Mouse (Mus musculus) brown adipose tissue, adult 24 weeks (tissue): Measurements from ENCODE around the gene Cpsf2. TPM values are rescaled to one million over a fixed set of nuclear protein-coding genes. Genes with fewer than 3 reads are reported as not detected.
"Not testable (repeated sequence)": the region's sequence is repeated elsewhere in the genome, so short reads cannot be mapped to it uniquely, and the experiment has no call there.

ENCODE experiments used
- H3K27ac ChIP-seq: fragments of 200-500 bp; replicated peaks from 2 replicates; pipeline ENCODE4 v1.5.1; 2012; ENCODE audit warnings: low read depth, mild to moderate bottlenecking, low read length
- H3K4me1 ChIP-seq: fragments of 200-500 bp; 2 replicates; pipeline ENCODE4 v1.6.1; 2012; ENCODE audit warnings: low read length, mixed read lengths; ENCODE audit not compliant: control insufficient read depth, insufficient read depth, insufficient read length
- H3K4me3 ChIP-seq: fragments of 200-500 bp; 2 replicates; pipeline ENCODE4 v1.5.1; 2012; ENCODE audit warnings: low read depth, mild to moderate bottlenecking, low read length, moderate library complexity; ENCODE audit not compliant: insufficient read depth
- polyA plus RNA-seq: library from polyadenylated mRNA; stranded (reverse); fragments of >200 nt; gene quantifications from 2 replicates; pipeline ENCODE4 v1.2.4, GENCODE M21; 2012; ENCODE audit not compliant: missing spikeins, insufficient read depth, insufficient read length

Gene Cpsf2
- 12.3 TPM in 2 replicates for polyA plus RNA-seq

DNA sequence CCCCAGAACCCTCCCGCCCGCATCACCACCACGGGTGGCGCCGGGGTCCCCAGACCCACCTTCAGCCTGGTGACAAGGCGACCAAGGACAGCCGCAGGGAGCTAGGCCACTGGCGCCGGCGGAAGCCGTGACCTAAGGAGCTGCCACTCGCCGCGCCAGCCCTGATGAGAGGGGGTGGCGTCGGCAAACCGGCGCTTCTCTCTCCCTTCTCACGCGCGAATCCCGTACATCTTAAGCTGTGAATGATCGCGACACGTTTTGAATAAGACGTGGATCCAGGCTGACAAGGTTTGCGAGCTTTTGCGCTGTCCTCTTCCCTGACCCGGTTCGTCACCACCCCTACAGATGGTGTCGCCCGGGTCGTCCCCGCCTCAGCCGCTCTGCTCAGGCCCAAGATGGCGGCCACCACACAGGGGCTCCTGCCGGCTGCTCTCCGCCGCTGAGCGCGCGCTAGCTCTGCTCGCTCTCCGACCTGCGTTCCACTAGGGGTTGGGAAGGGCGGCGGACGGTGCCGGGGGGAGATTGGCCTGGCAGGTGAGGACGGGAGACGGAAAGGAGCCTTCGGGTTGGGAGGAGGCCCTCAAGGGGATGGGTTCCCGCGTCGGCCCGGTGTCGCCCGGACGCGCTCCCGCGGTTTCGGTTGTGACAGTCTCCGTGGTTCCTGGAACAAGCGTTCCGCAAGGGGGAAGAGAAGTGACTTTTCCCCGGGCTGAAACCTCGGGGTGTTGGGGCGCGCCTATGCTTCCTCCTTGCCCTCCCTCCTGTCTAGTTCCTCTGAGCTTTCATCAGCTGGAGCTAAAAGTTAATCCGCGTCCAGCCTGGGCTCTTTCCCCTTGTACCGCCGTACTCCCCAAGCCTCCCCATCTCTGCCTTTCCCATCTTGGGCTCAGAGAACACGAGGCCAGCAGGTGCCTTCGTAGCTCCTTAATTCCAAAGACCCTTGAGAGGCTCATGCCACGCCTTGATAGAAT is at the start of gene Cpsf2:
Cpsf2 (plus strand) TSS at position 388 of the 971 bp plus-strand sequence.
- H3K27ac ChIP-seq = peak within 1 kb of the TSS; percentile 99
- H3K4me3 ChIP-seq = peak within 1 kb of the TSS; percentile 87
- H3K4me1 ChIP-seq = peaks cover 11% of the 10 kb centered on the region; the same call in 1 of the 2 replicates

DNA sequence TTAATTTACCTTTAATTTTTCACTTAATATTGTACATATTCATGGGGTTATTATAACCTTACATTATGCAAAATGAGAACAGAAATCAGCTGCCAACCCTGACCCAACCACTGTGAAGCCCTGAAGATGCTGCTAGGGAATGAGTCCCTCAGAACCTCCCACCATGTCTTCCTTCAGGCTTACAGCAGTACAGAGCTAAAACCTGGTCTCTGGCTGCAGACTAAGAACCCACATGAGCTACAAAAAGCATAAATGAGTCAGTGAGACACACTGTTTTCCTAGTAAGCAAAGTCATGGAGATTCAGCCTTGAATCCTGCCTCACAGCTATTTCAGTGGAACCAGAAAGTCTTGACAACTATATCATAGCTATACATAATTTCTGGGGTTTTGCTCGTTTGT is 47.4 kb upstream of the Cpsf2 start:
- Histone ChIP-seq H3K4me3 (no peak overlapping the region), H3K4me1 (no peaks in the 10 kb centered on the region), H3K27ac (no peak overlapping the region)

DNA sequence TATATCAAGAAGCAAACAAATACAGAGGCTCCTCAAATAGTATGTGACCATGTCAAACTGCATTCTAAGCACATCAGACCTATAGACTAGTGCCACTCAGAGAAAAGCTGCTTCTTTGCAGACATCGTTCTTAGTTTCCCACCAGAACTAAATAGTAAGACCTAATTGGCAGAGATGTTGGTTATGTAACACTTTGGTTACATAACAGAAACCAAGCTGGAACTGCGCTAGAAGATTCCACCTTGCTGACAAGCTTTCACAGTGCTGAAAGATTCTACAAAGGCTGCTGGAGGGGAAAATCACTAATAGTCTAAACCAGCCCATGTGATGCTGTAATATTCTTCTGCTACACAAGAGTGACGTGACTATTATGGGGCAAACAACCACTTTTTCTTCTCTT is 40.6 kb upstream of the Cpsf2 start:
- Histone ChIP-seq H3K4me1 (no peaks in the 10 kb centered on the region), H3K4me3 (no peak overlapping the region), H3K27ac (no peak overlapping the region; the same call in 1 of the 2 replicates)

DNA sequence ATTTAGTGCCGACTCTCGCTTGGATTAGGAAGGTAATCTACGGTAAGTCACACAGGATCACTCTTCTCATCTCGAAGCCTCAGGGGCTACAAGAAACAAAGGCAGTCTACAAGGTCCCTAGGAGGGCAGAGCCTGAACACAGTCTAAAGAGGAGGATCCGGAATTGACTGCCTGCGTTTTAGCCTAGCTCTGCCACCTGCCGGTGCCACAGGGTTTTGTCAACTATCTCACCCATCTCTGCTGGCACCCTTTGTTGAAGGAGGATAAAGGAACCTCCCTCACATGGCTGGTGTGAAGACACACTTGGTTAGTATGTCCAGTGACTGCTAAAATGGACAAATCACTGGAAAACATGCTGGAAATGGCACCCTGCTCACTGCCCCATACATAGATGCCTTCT is 38.2 kb upstream of the Cpsf2 start:
- Histone ChIP-seq H3K4me1 (no peaks in the 10 kb centered on the region), H3K4me3 (no peak overlapping the region), H3K27ac (no peak overlapping the region)

DNA sequence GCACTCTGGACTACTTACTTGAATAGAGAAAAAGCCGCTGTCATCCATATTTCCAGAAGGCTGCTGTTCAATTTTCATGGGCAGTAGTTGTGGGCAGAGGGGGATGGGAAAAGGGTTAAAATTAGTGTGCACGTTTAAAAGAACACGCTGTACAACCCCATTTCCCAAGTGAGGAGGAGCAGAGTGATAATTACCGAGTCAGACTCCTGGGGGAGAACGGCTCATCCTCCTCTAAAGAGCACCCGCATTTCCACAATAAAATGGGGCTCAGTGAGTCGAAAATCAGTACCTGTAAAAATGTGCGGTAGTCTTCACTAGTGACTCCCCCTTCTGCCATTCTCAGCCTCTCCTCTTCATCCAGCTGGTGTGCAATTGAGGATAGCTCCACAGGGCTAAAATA is 27.8 kb upstream of the Cpsf2 start:
- peaks cover 7% of the 10 kb centered on the region for H3K4me1 ChIP-seq
- H3K27ac ChIP-seq = no peak overlapping the region
- no peak overlapping the region for H3K4me3 ChIP-seq

DNA sequence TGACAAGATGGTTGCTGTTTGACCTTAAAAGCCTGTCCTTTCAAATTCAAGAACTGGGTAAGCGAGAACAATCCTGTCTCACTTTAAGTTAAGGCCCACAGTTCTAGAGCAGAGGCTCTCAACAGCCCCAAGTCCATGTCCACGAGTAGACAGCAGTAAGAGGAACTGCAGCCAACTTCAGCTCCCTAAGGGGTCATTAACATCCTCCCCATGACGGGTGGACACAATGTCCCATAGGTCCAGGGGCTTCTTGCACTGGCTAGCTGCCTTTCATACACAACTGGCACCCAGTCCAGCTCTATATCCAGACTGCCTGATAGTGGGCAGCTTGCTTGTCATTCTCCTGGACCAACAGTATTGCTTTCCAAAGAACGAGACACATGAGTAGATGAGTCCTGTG is 27.0 kb upstream of the Cpsf2 start:
- H3K4me3 ChIP-seq = no peak overlapping the region
- peaks cover 7% of the 10 kb centered on the region for H3K4me1 ChIP-seq
- no peak overlapping the region for H3K27ac ChIP-seq

DNA sequence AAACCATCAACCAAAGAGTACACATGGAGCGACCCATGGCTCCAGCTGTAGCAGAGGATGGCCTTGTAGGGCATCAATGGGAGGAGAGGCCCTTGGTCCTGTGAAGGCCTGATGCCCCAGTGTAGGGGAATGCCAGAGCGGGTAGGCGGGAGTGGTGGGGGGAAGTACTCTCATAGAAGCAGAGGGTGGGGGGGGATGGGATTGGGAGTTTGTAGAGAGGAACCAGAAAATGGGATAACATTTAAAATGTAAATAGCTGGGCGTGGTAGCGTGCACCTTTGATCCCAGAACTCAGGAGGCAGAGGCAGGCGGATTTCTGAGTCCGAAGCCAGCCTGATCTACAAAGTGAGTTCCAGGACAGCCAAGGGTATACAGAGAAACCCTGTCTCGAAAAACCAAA is 20.0 kb upstream of the Cpsf2 start:
- not testable (repeated sequence) for H3K27ac ChIP-seq, H3K4me3 ChIP-seq, H3K4me1 ChIP-seq

DNA sequence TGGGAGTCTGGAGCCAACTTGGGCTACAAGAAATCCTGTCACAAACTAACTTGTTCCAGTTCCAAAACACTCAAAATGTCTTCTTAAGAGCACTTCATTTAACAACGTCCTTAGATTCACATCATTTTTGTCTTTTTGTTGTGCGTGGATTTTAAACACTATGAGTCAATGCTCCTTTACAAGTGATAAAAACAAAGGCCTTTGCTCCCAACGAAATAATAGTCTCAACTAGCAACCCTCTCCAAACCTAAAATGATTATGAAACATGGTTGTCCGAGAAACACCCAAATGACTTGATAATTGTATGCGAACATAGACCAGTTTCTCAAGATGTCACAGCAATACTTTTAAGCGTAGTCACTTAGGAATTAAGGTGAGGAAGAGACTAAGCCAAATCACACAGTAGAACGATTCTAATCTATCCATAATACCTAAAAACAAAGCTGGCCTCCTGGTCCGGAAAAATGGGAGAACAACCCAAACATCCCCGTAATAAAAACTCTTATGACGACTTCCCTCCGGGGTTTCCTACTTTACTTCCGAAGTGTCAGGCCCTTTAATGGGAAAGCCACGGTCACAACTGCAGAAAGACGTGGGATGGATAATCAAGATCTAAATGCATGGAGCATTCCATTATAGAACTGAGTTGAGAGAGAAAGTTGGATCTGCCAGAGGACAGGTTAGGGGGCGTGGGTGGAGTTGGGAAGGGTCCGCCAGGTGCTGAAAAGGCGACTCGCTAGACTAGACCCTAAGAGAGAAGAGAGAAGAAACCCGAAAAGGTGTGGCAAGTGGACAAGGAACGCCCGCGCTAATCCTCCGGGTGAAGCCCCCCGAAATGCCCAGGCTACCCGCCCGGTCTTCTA is 18.5 kb upstream of the Cpsf2 start:
- peak overlapping the region; percentile 95 for H3K4me3 ChIP-seq
- H3K27ac ChIP-seq = peak overlapping the region; percentile 71
- no peaks in the 10 kb centered on the region for H3K4me1 ChIP-seq

DNA sequence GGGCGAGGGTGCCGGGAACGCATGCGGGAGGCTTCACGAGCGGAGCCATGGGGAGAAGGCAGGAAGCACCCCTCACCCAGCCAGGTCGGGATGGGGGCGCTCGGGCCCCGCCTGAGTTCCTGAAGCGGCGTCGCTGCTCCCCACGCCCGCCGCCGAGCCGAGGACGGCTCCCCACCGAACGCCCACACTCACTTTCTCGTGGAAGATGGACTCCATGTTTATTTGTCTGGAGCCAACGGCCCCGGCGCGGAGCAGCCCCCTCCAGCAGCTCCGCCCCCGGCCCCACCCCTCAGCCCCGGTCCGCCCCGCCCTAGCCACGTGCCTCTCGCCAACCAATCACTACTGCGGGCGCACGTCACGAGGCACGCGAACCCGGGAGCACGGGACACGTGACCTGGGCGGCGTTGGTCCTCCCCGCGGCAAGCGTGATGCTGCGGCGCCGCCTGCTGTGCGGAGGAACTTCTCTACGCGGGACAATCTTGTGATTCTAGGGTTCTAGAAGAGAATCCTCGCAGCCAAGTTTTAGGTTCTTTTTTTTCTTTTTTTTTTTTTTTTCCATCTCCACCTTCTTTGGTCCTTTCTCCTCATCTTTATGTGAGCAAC is 17.7 kb upstream of the Cpsf2 start, which contains the start of gene Atxn3:
Atxn3 (minus strand) TSS at position 305 of the 603 bp plus-strand sequence.
- Histone ChIP-seq H3K4me1 (no peaks in the 10 kb centered on the region), H3K27ac (peak within 1 kb of the TSS; percentile 71), H3K4me3 (peak within 1 kb of the TSS; percentile 95)

DNA sequence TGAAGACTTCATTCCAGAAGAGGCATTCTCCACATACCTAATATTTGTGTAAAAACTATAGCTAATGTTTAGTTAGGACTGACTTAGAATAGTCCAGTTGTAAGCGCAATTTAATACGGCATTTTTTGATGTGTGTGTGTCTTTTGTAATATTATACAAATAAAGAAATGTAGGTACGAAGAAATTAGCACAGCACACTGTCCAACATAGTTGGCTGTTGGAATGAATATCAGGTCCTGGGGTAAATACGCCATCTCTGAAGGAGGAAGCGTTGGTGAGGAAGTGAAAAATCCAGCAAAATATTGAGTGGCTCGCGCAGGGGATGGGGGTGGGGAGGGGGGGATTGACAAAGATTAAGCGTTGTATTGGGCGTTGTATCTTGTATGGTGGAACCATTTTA is 17.2 kb upstream of the Cpsf2 start:
- Histone ChIP-seq H3K4me3 (peak overlapping the region; percentile 15; the same call in 1 of the 2 replicates), H3K4me1 (no peaks in the 10 kb centered on the region), H3K27ac (no peak overlapping the region)

DNA sequence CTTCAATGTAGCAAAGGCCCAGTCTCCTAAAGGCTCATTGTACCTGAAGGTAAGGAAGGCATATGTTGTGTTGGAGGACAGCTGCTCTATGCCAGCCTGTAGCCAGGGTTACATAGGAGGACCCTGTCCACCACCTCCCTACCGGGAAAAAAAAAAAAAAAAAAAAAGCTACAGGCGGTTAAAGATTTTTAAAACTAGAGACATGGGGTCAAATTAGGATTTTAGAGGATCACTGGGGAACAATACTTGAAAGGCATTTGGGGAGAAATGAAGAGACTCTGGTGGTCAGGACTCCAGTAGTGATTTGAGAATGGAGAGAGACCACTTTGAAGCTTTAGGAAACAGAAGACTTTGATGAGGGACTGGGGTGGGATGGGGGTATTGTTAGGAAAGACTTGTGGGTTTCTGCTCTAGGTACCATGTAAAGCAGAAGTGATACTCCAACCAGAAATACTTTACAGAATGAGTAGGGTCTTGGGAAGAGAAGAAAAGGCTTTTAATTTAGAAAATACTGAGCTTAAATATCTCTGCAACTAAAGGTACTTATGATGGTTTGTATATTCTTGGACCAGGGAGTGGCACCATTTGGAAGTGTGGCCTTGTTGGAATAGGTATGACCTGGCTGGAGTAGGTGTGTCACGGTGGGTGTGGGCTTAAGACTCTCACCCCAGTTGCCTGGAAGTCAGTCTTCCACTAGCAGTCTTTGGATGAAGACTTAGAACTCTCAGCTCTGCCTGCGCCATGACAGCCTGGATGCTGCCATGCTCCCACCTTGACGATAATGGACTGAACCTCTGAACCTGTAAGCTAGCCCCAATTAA is 16.6 kb upstream of the Cpsf2 start:
- not testable (repeated sequence) for H3K4me1 ChIP-seq, H3K4me3 ChIP-seq, H3K27ac ChIP-seq

DNA sequence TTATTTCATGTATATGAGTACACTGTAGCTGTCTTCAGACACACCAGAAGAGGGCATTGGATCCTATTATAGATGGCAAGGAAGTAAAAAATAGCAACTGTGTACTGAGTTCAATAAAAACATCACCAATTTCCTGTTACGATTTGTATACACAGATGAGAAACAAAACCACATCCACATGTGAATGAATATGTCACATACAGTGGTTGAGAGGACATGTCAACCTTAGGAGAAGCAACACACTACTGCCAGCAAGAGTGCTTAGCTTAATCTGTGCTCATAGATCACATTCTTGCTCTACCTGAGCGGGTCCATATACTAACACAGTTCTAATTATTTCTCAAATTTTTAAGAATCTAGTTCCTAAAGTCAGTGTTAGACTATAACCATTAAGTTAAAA is 4.5 kb upstream of the Cpsf2 start:
- Histone ChIP-seq H3K27ac (no peak overlapping the region), H3K4me1 (no peaks in the 10 kb centered on the region; the same call in 1 of the 2 replicates)

DNA sequence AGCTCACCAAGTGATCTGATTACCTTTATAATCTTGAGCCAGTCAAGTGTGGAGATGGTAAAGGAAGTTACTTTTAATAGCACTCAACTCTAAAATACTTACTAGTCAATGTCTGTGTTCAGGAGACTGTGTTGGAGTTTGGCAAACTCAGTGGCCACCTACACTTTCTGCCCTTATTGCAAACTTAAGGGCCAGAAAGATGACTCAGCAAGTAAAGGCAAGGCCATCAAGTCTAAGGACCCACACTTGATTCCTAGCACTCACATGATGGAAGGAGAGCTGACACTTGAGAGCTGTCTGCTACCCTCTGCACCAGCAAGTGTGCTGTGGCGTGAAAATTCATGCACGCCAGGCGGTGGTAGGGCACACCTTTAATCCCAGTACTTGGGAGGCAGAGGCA is 3.6 kb upstream of the Cpsf2 start:
- Histone ChIP-seq H3K27ac (no peak overlapping the region), H3K4me3 (no peak overlapping the region), H3K4me1 (peaks cover 7% of the 10 kb centered on the region; the same call in 1 of the 2 replicates)

More for the DNA sequence above, 4.5 kb upstream of the Cpsf2 start:
- H3K4me3 ChIP-seq = no peak overlapping the region

DNA sequence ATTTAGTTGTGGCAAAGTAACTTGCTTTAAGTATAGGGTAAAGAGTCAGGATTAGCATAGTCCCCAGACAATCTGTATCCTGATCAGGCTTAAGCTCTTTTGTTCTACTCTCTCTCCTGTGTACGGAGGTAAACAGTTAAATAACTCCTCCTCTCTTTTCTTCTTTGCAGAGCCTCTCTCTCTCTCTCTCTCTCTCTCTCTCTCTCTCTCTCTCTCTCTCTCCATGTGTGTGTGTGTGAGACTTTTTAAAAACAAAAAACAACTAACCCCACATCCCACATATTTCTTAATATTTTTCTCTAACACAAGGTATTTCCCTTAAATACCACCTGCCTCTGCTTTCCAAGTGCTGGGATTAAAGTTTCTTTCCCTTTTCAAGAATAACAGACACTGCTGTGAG is 1.2 kb upstream of the Cpsf2 start:
- Histone ChIP-seq H3K4me3 (peak overlapping the region; percentile 87), H3K4me1 (peaks cover 11% of the 10 kb centered on the region; the same call in 1 of the 2 replicates), H3K27ac (no peak overlapping the region)
